Mouse (Mus musculus) natural killer cell, adult 2 months (primary cell): ENCODE data around the gene Peg10.
"Not testable (repeated sequence)": the region's sequence is repeated elsewhere in the genome, so short reads cannot be mapped to it uniquely, and the experiment has no call there.

Source experiments
- DNase-seq, 2 experiments: peaks; one replicate each; pipeline ENCODE4 v3.0.0; 2022; ENCODE audit warnings: low spot score in 2 of 2

Peg10 gene

DNA sequence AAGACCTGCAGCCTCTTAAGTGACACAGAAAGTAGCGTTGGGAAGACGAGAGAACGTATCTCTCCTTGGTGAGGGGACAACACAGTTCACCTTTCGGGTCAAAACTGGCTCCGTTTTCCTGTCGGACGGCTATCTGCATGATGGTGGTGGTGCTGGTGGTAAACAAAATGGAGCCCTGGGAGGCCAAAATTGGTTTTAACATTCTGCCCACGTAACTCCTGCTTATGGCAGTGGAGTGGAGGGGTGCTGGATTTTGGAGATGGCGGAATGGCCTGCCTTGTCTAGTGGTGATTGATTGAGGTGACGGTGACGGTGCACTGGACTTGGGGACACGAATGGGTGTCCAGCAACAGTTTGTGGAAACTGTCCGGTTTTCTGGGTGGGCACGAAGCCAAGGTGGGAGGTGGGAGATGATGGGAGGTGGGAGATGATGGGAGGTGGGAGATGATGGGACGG, 1.4 kb downstream of the Peg10 start:
- DNase-seq = no peak

DNA sequence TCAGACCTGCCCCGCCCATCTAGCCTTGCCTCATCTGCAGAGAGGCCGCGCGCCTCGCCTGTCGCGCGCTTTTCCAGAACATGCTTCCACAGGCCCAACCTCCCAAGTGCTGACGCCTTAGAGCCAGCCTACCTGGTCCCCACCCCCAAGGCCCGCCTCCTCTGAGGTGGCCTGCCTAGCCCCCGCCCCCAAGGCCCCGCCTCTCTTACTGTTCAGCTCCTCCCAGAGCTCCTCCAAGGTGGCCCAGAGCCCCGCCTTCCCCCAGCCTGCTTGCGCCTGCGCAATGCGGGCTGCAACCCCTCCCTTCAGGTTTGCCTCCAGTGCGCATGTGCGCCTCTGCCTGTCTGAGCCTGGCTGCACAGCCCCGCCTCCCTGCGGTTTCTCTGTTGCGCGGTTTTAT, 2.0 kb downstream of the Peg10 start:
- peak; percentile 93 for DNase-seq

DNA sequence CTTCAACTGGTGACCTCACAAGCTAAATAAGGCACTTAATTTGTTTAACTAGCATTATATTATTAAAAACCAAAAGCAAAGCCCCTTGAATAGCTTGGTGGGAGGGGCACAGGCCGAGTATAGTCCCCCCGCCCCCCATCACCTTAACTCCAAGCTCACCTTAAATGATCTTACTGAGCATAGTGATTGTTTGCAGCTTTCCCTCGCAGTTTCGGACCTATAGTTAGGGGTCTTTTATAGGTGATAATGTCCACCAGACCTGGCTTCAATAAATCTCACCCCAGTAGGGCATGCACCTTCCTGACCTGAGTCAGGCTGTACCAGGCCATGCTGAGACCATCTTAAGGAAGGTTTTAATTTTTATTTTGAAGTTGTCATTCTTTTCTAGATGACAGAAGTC, 4.2 kb downstream of the Peg10 start:
- DNase-seq = no peak

DNA sequence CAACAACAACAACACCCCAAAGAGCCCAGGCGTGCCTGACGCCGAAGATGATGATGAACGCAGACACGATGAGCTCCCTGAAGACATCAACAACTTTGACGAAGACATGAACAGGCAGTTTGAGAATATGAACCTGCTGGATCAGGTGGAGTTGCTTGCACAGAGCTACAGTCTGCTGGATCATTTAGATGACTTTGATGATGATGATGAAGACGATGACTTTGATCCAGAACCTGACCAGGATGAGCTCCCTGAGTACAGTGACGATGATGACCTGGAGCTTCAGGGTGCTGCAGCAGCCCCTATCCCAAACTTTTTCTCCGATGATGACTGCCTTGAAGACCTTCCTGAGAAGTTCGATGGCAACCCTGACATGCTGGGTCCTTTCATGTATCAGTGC, 7.2 kb downstream of the Peg10 start:
- no peak for DNase-seq

DNA sequence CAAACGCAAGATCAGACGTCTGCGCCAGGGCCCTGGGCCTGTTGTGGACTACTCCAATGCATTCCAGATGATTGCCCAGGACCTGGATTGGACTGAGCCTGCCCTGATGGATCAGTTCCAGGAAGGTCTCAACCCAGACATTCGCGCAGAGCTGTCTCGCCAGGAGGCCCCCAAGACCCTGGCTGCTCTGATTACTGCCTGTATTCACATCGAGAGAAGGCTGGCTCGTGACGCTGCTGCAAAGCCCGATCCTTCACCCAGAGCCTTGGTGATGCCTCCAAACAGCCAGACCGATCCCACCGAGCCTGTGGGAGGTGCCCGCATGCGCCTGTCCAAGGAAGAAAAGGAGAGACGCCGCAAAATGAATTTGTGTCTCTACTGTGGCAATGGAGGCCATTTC, 7.8 kb downstream of the Peg10 start:
- no peak for DNase-seq

- not testable (repeated sequence) for DNase-seq
Measured at GRCm38 (mm10) chr6:4761415-4762142, 14.5 kb downstream of the Peg10 start.

DNA sequence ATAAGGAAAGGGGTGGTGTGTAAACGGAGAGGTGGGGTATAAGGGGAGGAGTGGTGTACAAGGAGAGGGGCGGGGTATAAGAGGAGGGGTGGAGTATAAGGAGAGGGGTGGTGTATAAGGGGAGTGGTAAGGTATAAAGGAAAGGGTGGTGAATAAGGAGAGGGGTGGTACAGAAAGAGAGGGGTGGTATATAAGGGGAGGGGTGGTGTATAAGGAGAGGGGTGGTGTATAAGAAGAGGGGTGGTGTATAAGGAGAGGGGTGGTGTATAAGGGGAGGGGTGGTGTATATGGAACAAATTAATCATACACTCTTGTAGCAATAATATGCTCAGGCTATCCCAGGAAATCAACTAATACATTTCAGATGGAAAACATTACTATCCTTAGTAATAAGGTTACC, 15.1 kb downstream of the Peg10 start:
- DNase-seq = no peak

- no peak for DNase-seq
Measured at GRCm38 (mm10) chr6:4796281-4796680, 49.2 kb downstream of the Peg10 start.

DNA sequence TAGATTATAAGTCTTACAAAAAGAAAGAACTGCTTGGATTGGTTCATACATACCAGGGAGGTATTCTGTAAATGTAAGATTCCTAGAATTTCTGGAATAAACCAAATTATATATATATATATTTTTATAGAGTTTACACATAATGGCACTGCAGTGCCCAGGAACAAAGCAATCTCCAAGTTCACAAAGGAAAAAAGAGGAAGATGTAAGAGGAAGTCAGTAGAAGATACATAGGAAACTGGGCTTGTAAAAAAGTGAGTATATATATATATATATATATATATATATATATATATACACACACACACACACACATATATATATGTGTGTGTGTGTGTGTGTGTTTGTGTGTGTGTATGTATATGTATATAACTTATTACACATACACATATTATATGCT, 50.2 kb downstream of the Peg10 start:
- DNase-seq = not testable (repeated sequence)

DNA sequence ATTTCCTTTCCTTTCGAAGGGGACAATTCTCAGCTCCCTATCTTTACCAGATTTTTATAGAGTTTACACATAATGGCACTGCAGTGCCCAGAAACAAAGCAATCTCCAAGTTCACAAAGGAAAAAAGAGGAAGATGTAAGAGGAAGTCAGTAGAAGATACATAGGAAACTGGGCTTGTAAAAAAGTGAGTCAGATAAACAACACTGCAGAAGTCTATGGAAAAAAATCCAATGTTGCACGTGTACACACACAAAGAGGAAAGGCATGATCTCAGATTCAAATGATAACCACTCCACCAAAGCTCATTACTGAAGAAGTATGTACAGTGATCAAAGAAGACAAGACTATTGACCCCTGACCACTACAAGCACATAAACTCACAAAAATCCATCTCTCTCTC, 51.3 kb downstream of the Peg10 start:
- no peak for DNase-seq

DNA sequence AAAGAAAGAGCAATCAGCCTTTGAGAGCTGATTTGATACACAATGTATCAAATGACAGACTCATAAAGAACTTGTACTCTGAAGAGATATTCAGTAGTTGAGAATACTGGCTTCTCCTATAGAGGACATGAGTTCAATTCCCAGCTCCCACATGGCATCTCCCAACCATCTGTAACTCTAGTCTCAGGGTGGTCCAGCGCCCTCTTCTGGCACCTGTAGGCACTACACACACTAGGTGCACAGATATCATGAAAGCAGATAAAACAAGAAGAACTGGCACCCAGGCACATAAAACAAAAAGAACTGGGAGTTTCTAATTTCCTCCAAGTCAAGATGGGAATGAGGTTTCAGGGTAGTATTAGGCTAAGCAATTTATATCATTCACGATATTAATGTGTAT, 52.3 kb downstream of the Peg10 start:
- no peak for DNase-seq

DNA sequence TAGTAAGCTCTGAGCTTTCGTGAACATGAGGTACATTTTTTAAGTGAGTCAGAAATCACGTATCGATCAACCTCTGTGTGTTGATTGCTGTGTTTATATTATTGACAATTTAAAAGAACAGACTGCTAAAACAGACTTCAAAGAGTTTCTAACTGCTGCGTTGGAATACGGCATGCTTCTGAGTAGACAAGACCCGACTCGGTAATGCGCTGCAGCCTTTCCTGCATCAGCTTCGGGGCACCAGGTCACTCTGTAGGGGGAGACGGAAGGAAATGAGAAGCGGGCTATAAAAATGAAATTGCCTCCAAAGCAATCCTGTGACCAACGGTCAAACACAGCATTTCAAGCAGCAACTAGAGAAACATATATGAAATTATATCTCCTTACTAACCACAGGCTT, 59.9 kb downstream of the Peg10 start:
- DNase-seq = no peak
